Mouse (Mus musculus) adipose tissue, adult 10 weeks (tissue): ENCODE data around the gene Gm4214. TPM values are rescaled to one million over a fixed set of nuclear protein-coding genes. Genes with fewer than 3 reads are reported as not detected.

Experiments used
- polyA plus RNA-seq: library from polyadenylated mRNA; stranded (reverse); fragments of 350-450 nt; fragmentation: Illumina TruSeq; extraction: RNeasy Lipid Tissue Mini Kit (QIAGEN cat#74804); gene quantifications from one replicate; pipeline ENCODE4 v1.2.3, GENCODE M21; 2014; ENCODE audit warnings: low read depth, low replicate concordance

Gene Gm4214
- not detected for polyA plus RNA-seq

DNA sequence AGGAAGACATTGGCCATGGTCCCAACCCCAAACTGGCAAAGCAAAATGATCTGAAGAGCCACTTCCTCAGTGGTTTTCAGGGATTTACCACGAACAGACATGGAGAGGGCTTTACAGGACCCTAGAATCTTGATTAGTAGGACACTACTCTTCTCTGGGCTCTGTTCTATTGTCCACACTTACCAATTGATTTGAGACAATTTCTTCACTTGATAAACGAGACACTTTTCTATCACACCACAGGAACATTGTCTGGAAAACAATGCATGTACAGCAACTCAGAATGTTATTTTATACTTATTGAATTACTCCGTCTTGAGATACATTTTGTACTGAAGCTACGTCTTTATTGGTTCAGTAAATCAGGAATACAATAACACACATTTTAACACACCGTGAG, at the start of gene Gm4214:
Gene Gm4214 (minus strand): TSS at position 101 of the 400 bp plus-strand sequence.

DNA sequence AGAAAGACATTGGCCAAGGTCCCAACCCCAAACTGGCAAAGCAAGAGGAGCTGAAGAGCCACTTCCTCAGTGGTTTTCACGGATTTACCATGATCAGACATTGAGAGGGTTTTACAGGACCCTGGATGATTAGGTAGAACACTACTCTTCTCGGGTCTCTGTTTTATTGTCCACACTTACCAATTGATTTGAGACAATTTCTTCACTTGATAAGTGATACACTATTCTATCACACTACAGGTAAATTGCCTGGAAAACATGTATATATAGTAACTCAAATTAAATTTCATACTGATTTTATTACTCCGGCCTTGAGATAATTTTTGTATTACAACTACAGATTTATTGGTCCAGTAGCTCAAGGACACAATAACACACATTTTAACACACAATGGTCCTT, 35.4 kb upstream of the Gm4214 start, which contains the start of gene Gm4216:
Gene Gm4216 (minus strand): TSS at position 101 of the 400 bp plus-strand sequence.

Other genes with a start within 250 kb of the Gm4214 start
- not detected for gene Vmn1r157, start 223.0 kb downstream of the Gm4214 start, polyA plus RNA-seq
- not detected for gene Vmn1r158, start 193.9 kb downstream of the Gm4214 start, polyA plus RNA-seq
- gene Vmn1r159, start 141.1 kb downstream of the Gm4214 start, polyA plus RNA-seq, result not detected
- not detected for gene Vmn1r160, start 113.4 kb downstream of the Gm4214 start, polyA plus RNA-seq
- not detected for gene Gm4216, start 35.2 kb upstream of the Gm4214 start, polyA plus RNA-seq
- not detected for gene Vmn1r163, start 70.9 kb upstream of the Gm4214 start, polyA plus RNA-seq
- gene Gm8720, start 82.8 kb upstream of the Gm4214 start, polyA plus RNA-seq, result not detected
- not detected for gene Gm10662, start 159.8 kb upstream of the Gm4214 start, polyA plus RNA-seq
- not detected for gene Vmn1r165, start 232.7 kb upstream of the Gm4214 start, polyA plus RNA-seq